Mouse (Mus musculus) brain, embryonic 18.5 days (tissue): ENCODE measurements around the gene Slc5a3.

Experiments
- DNase-seq: peaks from one replicate; pipeline ENCODE4 v3.0.0-alpha.2; 2012; ENCODE audit warnings: low read depth, low spot score

The Slc5a3 gene

DNA sequence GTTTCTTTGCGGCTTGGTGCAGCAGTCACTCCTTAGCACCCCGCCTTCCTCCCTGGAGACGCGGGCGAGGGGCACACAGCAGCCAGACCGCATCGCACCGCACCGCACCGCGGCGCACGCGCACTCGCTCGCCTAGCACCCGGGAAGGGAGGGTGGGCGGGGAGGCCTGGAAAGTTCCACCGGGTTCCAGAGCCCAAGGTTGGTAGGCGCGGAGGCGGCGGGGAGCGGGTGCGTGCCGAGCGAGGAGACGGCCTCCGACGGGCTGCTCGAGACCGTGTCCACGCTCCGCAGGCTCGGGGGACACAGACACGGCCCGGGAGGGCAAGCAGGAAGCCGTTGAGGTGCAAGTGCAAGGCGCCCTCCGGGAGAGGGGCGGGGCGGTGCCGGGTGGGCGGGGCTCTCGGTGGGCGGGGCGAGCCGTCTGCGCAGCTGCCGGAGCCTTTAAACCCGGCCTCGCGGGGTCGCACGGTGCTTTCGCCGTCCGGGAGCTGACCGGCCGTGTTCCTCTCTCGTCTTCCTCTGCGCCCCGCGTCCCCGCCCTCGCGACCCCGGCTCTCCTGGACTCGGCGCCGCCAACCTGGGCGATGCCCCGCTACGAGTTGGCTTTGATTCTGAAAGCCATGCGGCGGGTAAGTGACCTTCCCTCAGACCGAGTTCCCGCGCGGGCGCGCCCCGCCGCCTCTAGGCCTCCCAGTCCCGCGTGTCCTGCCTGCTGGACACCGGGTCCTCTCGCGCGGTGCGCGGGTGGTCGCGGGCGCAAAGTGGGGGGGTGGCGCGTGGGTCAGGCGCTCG lies at the start of gene Slc5a3, which contains the start of the genes Mrps6 and Gm49711:
Gene Slc5a3, plus strand, starts transcription at position 471 of the 792 bp plus-strand sequence.
Gene Mrps6, plus strand, starts transcription at position 419 of the 792 bp plus-strand sequence.
Gene Gm49711, plus strand, starts transcription at position 465 of the 792 bp plus-strand sequence.
- peak; percentile 71 for DNase-seq

DNA sequence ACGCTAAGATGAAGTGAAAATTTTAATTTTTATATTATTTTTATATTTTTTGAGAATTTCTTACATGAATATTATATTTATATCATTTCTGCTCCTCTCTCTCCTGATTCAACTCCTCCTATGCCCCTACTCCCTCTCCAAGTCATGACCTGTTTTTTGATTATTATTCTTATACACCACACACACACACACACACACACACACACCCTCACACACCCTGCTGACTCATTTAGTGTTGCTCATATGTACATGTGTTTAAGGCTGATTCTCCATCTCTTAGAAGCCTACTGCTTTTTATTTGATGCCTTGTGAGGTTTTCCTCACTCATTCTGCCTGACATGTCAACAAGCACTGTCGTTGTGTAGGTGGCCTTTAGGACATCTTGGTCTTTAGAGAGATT lies 48.5 kb upstream of the Slc5a3 start:
- DNase-seq: no peak

DNA sequence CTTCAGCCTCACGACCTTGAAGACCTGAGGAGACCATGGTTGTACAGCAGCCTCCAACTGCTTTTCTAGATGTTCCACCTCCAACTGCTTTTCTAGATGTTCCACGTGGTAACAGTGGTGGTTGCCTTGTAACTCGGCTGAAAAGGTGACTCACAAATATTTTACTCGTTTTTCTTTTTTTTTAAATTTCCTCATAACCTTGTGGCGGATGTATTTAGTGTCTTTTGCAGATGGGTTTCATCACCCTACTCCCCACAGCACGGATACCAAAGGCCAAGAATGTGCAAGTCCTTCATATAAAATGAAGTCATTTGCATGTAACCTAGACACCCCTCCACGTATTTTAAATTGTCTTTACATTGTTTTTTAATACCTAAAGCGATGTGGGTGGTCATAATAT lies 41.3 kb upstream of the Slc5a3 start:
- DNase-seq: no peak

DNA sequence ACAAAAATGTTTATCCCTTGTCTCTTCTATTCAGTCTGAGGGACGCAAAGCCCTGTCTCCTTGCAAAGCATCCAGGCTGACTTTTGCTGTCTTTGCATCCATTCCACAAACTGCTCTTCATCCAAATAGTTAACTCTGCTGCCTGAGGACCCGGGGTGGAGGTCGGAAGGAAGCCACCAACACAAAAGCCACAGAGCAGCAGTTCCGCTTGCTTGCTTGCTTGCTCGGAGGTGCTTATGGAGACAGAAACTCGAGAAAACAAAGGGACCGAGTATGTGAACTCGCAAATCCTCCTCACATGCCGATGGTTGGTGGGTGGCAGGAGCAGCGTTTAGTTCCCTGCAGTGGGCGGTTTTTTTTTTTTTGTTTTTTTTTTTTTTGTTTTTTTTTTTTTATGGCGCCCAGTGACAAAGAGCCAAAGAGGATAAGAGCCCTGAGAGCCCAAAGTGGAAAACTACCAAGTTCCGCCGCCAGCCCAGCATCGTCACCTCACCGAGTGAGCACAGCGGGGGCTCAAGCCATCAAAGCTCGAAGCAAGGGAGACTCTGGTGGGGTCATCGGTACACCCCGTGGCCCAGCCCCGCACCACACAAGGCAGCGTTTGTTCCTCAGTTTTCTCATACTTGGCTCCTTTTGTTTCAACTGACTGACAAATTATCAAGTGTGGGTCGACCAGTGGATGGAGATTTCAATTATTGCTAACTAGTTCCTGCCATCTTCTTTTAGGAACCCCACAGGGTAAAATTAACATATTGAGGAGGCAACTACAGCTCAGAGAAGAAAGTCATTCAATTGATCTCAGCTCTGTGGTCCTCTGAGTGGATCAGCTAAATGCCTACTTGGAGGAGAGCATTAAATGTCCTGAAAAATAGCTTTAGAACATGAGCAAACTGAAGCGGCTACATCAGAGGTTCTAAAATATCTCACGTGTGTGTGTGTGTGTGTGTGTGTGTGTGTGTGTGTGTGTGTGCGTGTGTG lies 38.7 kb upstream of the Slc5a3 start:
- no peak for DNase-seq

DNA sequence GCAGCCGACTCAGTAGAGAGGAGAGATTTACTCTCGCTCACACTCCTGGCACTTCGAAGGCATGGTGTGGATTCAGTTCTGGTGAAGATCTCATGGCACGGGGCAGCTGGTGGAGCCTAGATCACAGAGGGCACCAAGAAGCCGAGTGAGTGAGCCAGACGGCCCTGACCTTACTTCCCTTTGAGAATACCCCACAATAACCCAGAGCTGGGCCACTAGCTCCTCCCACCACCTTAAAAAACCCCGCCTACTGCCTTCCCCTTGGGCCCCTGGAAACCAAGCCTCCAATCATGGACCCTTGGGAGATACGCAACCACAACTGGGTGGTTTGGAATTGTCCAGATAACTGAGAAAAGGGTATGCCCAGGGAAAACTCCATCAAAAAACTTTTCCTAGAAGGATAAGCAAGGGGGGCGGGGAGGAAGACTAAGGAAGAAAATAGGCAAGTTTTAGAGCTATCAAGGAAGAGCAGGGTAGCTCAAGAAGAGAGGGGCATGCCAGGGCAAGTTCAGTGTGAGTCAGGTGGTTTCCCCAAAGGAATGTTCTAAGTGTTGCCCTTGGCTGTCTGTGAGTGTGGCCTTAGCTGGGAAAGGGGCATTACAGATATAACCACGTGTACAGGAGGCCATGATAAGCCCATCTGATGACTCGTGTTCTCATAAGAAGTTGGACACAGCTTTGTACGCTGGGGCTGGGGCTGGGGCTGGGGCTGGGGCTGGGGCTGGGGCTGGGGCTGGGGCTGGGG lies 36.3 kb upstream of the Slc5a3 start:
- DNase-seq: no peak

DNA sequence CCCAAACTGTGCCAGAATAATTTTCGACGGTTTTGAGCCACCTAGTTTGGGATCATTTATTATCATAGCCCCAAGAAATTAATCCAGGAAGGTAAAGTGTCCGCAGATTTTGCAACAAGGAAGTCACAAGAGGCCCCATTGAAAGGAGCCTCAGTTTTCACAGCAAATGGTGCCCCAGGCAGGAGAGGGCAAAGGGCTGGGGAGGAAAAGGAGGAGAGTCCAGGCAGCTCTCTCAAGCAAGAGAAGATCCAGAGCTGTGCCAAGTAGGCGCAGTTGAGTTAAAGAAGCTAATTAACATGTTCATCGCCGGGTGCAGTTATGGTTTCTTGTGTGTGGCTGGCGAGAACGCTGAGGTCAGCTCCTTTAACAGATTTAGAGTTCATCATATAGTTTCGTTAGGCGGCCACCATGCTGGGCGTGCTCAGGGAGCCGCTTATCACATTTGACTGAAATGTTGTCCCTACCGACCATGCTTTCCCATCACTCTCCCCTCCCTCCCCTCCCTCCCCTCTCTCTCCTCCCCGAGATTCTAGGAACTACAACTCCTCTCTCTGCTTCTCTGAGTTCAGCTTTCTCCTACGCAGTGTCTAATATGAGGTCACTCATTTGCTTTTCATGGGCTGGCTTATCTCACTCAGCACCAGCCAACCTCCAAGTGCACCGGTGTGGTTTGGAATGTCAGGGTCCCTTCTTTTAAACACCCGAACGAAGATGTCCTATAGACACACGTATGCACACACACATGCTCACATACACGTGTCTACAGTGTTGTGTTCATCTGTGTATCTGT lies 35.4 kb upstream of the Slc5a3 start:
- DNase-seq: no peak

DNA sequence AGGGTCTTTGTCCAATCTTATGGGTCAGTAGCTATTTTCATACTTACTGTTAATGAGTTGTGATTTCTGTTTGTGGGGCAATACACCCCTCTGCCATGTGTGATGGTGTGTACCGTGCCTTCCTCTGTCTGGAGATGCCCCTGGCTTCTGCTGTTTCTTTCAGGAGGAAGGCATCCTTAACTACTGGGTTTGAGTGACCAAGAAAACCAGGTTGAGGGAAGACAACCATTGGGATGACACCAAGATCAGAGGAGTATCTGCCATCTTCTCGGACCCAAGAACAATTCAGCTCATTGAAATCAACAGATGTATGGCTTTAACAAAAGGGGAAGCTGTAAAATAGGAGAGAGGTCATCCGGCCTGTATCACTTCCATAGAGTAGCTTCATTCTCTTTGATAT lies 24.8 kb upstream of the Slc5a3 start:
- no peak for DNase-seq

DNA sequence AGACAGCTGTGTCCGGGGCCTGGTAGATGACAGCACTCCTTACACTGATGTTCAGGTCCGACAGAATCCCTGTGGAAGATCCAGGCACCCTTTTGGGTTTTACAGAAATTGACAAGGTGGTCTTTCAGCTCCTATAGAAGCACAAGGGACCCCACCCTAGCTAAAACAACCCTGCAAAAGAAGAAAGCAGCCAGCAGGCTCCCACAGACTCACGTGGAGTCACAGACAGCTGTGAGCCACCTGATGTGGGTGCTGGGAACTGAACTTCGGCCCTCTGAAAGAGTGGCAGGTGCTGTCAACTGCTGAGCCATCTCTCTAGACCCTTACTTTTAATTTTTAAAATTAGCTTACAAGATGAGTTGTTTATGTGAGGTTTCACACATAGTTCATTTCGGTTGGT lies 23.4 kb upstream of the Slc5a3 start:
- no peak for DNase-seq

DNA sequence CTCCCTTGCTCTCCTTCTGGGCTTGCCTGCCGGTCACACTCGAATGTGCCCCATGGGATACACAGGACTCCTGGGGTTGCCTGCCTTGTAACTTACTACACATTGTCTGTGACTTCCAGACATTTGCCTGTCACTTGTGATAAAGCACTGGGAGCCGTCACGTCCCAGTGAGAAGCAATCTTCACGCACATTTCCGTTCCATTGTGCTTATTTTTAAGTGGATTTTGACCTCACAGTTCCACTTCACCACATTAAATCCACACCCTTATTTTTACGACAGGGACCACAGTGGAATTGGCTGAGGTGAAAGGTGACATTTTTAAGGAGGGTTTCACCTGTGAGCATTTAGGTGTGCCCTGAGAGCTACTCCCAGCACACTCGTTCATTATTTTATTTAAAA lies 21.4 kb upstream of the Slc5a3 start:
- no peak for DNase-seq

DNA sequence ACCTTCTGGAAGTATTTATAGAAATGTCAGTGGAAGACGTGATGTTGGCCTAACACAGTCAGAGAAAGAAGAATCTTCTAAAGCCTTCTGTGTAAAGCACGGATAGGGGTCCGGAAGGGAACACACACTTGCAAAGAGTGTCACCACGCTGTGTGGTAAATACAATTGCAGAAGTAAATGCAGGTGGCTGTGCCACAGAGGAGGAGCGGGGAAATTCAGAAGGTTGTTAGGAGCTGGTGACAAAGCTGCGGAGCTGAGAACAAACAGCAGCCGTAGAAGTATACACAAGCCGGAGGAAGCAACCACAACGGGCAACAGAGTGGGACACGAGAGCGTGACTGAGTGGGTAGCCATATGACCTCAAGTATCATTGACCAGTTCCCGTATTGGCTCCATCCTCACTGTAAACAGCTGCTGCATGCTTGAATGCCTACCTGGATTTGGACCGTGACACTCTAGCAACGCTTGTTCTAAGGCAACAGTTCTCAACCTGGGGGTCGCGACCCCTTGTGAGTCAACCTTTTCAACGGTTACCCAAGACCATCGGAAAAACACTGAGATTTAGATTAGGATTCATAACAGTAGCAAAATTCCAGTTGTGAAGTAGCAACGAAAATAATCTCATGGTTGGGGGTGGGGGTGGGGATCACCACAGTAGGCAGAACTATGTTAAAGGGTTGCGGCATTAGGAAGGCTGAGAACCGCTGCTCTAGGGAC lies 20.1 kb upstream of the Slc5a3 start:
- DNase-seq: no peak

DNA sequence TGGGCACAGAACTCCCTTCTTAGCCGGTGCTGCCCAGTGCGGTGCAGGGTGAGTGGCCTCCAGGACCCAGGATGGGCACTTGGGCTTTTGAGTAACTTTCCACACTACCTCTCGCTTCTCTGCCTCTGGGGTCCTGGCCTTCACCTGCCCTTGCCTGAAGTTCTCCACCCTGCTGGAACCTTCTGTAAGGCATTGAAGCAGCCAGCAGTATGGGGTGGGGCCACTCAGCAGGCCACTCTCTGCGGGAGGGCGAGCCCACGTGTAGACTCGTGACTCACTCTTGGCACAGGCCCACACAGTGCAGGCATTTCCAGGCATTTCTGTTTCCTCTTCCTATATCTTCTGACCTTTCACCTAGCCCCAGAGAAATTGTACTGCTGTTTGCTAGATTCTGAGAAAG lies 18.7 kb upstream of the Slc5a3 start:
- DNase-seq: no peak

DNA sequence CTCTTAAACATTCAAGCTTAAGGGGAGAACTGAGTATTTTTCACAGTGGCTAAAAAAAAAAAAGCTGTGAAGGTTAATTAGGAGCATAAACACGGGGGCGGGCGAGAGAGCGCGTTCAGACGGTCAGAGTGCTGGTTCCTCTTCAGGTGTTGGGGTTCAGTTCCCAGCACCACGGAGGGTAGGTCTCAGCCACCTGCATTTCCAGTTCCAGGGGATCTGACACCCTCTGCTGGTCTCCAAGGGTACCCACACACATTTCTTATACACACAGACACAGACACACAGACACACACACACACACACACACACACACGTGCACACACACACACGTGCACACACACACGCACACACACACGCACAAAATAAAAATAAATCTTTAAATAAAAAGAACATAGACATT lies 18.2 kb upstream of the Slc5a3 start:
- no peak for DNase-seq

DNA sequence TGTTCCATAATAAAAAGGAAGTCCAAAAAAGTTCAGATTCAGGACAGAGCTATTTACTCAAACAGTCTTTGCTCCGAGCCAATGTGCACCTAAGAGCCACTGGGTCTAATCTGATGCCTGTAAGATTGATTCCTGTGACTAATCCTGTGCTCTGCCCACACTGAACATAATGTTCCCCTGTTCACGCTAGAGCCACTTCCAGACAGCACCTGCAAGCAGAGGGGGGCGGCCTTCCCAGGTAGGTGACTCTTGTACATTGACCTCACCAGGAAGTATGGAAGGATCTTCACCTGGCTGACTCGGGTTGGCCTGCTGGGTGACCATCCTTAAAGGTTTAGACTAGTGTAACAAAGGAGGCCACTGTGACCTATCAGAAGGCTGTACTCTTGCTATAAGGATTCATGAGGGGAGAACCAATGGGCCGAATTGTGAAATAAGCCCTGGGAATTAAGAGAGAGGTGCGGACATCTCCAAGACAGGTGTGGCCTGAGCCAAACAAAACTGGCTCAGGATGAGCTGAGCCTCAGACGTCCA lies 6.3 kb upstream of the Slc5a3 start:
- DNase-seq: no peak

DNA sequence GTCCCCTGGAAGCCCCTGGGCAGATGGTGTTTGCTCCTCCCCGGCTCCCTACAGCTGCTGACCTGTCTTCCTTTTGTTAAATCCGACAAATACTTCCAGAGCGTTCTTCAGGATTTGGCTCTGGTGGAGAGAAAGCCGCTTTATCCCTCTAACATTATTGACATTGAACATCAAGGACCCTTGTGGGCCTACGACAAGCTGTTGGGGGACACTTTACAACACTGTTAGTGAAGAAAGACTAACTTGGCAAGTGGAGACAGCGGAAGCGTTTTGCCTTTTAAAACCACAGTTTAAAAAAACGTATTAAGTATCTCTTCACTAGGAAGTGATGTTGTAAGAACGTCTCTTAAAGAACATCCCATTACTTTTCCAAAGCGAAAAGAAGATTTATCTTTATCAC lies 5.6 kb upstream of the Slc5a3 start:
- no peak for DNase-seq

DNA sequence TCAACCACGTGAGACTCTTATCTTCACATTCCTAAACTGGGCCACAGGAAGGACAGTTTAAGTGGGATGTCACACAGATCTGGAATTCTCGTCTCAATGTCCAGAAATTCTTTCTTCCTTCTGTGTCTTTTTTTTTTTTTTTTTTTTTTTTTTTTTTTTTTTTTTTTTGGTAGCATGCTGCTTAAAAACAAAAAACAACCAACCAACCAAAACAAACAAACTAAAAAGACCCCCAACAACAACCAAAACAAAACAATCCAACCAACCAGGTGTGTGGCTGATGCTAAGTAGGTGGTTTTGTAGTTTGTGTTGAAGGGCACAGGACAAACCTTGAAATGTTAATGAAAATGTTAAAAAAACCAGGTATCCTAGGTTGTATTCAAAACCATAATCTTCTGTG lies 1.4 kb upstream of the Slc5a3 start:
- DNase-seq: no peak

DNA sequence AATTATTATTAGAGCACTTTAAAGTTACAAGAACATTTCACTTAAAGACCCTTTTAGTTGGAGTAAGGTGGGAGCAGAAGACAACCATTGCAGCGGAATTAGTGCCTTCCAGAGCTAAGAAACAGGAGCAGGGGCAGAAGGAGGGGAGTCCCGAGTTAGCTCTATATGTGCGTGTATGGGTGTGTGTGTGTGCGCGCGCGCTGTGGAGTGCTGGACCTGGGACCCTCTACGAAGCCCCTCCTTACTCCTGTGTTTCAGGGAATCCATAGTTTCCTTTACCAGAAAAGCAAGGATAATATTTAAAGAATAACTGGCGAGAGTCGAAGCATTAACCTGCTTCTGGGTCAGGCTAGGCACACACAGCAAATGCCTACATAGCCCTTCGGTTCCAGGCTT lies 668 bp upstream of the Slc5a3 start:
- no peak for DNase-seq

DNA sequence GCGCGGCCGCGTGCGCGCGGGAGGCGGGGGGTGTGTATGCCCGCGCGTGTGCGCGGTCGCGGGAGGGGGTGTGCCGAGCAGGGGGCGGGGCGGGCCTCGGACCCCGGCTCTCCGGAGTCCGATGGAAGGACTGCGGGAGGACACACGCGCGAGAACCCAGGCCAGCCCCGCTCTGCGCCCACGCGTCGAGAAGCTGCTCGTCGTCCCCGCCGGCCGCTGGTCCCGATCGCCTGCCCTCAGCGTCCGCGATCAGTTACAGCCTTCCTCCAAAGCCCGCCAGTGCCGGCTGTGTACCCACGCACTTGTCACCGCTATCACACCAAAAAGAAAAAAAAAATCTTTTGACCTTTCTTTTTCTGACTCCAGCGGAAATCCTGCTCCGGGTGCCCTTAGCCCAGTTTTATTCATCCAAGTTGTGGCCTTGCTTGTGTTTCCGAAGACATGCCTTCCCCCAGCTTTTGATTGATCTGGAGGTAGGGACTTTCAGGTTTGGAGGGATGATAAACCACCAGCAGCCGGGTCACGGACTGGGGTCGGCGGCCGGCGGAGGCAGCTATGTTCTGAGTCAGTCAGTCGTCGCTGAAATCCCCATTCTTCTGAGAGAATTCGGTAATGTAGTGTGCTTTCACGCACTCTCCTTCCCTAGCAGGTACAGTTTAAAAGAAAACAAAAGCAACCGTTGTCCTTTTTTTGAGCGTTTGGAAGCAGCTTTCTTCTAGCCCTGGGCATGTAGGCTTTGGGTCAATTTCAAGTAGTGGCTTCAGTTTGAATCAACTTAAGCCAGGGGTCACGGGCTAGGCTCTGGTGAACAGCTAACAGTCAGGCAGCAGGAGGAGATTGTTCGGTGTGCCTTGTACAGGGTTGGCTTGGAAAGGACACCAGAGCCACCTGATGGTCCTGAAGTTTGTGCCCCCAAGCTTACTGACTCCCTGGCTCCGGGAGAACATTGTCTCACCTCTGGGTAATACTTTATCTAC lies 810 bp downstream of the Slc5a3 start:
- DNase-seq: no peak

DNA sequence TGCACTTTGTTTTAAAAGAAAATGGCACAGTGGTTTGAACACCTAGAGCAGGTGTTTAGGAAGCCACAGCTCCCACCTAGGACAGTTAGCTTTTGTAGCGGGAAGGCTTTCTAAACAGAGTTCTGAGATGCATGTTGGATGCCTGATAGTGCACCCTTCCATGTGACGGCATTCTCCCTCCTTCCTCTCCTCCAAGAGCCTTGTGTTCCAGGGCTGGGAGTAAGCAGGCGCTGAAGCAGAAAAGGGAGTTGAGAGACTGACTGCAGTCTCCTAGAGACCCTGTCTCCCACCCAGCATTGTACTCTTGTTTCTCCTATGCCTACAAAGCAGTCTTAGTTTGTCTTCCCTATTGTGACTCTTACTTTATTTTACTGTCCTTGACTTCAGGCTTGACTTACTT lies 2.1 kb downstream of the Slc5a3 start:
- DNase-seq: no peak

DNA sequence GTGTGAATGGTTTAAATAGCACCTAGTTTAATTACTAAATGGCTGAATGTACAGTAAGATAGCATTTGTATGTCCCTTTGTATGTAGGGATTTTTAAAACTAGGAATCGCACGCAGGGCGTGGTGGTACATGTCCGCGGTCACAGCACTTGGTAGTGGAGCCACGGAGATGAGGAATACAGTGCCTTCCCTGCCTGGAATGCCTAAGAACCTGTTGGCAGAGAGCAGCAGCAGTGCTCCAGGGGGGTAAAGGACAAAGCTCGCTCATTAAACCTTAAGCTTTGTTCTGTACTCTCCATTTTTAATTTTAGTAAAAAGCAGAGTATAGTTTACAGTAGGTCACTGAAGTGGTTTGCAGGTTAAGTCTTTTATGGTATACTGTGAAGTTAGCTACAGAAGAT lies 3.5 kb downstream of the Slc5a3 start:
- DNase-seq: no peak
